Mouse (Mus musculus) neural tube, embryonic 12.5 days (tissue): ENCODE results near the gene Eqtn. TPM values are rescaled to one million over a fixed set of nuclear protein-coding genes. Genes with fewer than 3 reads are reported as not detected.

Source experiments
- ATAC-seq: fragments of 200-750 bp; cut with Nextera tagmentation; 2 replicates; pipeline ENCODE4 v1.8.0; 2017; ENCODE audit warnings: low read depth, mild to moderate bottlenecking, moderate TSS enrichment, moderate library complexity; ENCODE audit not compliant: low FRiP score
- H3K27ac ChIP-seq: fragments of 300-500 bp; sonication (generic); 2 replicates; pipeline ENCODE4 v1.5.1; 2016
- H3K27me3 ChIP-seq: fragments of 300-500 bp; sonication (generic); replicated peaks from 2 replicates; pipeline ENCODE4 v1.6.1; 2016; ENCODE audit warnings: mild to moderate bottlenecking
- H3K36me3 ChIP-seq: fragments of 300-500 bp; sonication (generic); 2 replicates; pipeline ENCODE4 v1.6.1; 2016; ENCODE audit warnings: mild to moderate bottlenecking
- H3K4me1 ChIP-seq: fragments of 300-500 bp; sonication (generic); 2 replicates; pipeline ENCODE4 v1.6.1; 2016
- H3K4me2 ChIP-seq: fragments of 300-500 bp; sonication (generic); replicated peaks from 2 replicates; pipeline ENCODE4 v1.6.1; 2016; ENCODE audit warnings: mild to moderate bottlenecking
- H3K4me3 ChIP-seq: fragments of 300-500 bp; sonication (generic); 2 replicates; pipeline ENCODE4 v1.5.1; 2016
- H3K9ac ChIP-seq: fragments of 300-500 bp; sonication (generic); 2 replicates; pipeline ENCODE4 v1.6.1; 2016; ENCODE audit warnings: mild to moderate bottlenecking
- H3K9me3 ChIP-seq: fragments of 300-500 bp; sonication (generic); 2 replicates; pipeline ENCODE4 v1.6.1; 2016; ENCODE audit warnings: mild to moderate bottlenecking
- WGBS: fragments of 180-500 bp; shearing (Covaris S2); methylation state at CpG from one replicate; pipeline ENCODE4 v1.1.7; 2016; 5-methylcytosine and 5-hydroxymethylcytosine counted together
- polyA plus RNA-seq: library from polyadenylated mRNA; unstranded; fragments of >200 nt; fragmentation: Nextera tagmentation; extraction: Ambion mirVana; gene quantifications from 2 replicates; pipeline ENCODE4 v1.2.1, GENCODE M21; 2016

Eqtn gene
- 0.18 TPM in 1 of 2 replicates, not detected in the other for polyA plus RNA-seq

DNA sequence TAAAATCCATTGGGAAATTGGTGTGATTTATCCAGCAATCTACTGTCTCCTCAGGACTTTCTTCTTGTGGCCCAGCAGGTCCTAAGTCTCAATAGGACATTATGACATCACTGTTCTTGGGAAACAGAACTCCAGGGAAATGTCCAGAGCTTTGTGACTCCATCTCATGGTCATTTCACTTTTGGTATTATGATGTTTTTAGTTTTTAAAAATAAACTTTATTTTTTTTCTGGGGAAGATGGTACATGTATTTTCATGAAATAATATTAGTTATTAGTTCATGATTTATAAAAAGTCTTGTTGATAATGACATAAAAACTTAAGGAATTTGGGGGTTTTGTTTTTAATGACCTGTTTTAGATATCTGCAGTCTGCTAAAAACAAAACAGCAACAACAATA is at the start of gene Eqtn:
Gene Eqtn (minus strand): TSS at position 101 of the 400 bp plus-strand sequence.
- Histone ChIP-seq H3K4me1 (no peaks in the 10 kb centered on the region), H3K27me3 (no peaks in the 10 kb centered on the region), H3K4me2 (no peak within 1 kb of the TSS), H3K9me3 (no peaks in the 10 kb centered on the region), H3K27ac (no peak within 1 kb of the TSS), H3K36me3 (no peaks in the 10 kb centered on the region), H3K4me3 (no peak within 1 kb of the TSS), H3K9ac (no peak within 1 kb of the TSS)
- no peak for ATAC-seq

DNA sequence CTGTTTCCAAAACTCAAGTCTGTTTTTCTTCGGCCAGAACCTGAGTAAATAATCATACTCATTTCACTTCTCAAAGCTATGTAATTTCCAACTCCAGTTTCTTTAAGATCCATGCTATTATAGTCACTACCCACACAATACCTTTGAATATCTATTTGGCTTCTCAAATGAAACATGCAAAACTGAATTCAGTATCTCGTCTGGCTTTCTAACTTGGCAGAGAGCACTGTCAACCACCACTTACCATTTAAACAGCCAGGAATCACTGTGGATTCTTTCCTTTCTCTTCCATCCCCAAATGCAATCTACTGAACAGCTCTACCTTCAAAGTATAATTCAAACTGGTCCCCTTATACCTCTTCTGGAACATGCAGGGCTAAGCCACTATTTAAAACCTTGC is 44.7 kb upstream of the Eqtn start:
- H3K9me3 ChIP-seq = no peaks in the 10 kb centered on the region
- no peak for ATAC-seq
- WGBS = 92% methylated on average over 2 of the region's 2 CpGs
- no peak overlapping the region for H3K4me3 ChIP-seq
- H3K4me1 ChIP-seq = peaks cover 12% of the 10 kb centered on the region
- peaks cover 28% of the 10 kb centered on the region for H3K36me3 ChIP-seq
- H3K9ac ChIP-seq = no peak overlapping the region
- H3K4me2 ChIP-seq = no peak overlapping the region
- H3K27me3 ChIP-seq = no peaks in the 10 kb centered on the region
- no peak overlapping the region for H3K27ac ChIP-seq

DNA sequence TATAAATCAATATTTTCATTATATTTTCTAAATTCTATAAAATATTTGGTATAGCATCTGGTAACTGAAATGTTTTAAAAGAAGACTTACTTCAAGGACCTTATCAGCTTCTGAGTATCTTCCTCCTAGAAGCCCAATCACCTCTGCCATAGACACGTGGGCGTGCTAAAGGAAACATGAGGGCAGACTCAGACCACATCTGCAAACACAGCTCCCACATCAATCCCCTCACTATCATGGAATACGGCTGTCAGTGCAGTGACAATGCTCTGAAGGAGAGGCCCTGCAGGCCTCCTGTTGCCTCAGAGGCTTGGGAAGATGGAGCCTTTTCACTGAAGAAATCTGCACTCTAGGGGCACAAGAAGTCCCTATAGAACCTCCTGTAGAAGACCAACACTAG is 24.1 kb upstream of the Eqtn start:
- Histone ChIP-seq H3K9me3 (no peaks in the 10 kb centered on the region), H3K9ac (no peak overlapping the region), H3K27ac (no peak overlapping the region), H3K4me3 (no peak overlapping the region), H3K4me1 (no peaks in the 10 kb centered on the region), H3K36me3 (peaks cover 46% of the 10 kb centered on the region), H3K4me2 (no peak overlapping the region), H3K27me3 (no peaks in the 10 kb centered on the region)
- WGBS = 92% methylated on average over 3 of the region's 3 CpGs
- no peak for ATAC-seq

DNA sequence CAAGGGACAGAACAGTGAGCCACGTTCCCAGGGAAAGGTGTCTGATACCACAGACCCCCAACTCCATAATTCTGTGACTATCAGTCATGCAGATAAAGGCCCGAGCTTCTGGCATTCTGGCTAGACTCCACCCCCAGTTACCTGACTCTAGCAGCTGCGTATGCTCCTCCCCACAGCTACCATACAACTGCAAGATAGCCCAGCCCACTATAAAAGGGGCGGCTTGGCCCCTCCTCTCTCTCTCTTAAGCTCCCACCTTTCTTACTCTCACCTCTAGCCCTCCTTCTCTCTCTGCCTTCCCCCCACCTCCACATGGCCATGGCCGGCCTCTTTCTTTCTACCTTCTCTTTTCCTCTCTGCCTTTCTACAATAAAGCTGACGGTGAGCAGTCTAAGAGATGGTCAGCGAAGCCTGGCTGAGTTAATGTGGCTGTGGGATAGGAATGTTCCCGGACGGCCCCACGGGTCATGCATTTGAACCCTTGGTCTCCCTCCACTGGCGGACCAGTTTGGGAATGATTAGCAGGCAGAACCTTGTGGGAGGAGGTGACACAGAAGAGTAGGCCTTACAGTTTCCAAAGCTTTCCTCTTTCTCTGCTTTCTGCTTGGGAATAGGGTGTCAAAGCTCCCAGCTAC is 12.7 kb upstream of the Eqtn start:
- H3K36me3 ChIP-seq = peaks cover 37% of the 10 kb centered on the region
- H3K4me2 ChIP-seq = no peak overlapping the region
- no peaks in the 10 kb centered on the region for H3K4me1 ChIP-seq
- H3K9me3 ChIP-seq = no peaks in the 10 kb centered on the region
- WGBS = 79% methylated on average over 11 of the region's 11 CpGs
- no peak overlapping the region for H3K9ac ChIP-seq
- no peak for ATAC-seq
- no peaks in the 10 kb centered on the region for H3K27me3 ChIP-seq
- H3K4me3 ChIP-seq = no peak overlapping the region
- no peak overlapping the region for H3K27ac ChIP-seq

DNA sequence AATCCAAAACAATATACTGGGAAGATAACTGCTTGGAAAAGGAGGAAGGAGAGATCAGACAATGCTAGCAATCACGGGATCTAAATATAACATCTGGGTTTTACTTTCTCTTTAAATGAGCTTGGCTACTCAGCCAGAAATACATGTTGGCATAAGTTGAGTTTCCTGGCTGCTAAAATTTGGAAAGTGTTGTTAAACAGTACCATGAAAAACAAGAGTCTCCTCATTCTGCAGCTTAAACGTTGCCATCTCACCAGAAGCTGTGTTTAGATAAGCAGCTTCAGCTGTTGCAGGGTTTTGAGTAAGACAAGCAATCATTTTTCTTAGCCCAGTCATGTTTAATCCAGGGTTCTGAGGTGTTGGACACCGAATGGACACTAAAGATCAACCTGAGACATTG is 26.9 kb downstream of the Eqtn start:
- 74% methylated on average over 3 of the region's 3 CpGs for WGBS
- ATAC-seq = no peak

DNA sequence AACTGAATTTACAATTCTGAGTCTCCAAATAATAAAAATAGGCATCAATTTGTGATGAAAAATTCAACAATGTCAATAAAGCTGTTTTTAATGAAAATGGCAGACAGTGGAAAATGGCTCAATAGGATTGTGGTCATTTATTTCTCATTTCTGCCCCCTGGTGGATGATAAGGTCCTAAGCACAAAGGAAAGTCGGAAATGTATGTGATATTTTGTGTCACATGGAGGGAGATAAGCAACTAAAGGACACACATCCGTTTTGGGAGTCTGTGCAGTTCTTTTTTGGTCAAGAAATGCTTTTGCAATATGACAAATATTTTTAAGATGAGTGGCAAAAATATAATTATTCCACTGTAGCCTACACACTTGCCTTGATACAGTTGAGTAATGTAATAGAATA is 27.9 kb downstream of the Eqtn start:
- no peaks in the 10 kb centered on the region for H3K9me3 ChIP-seq
- no peak overlapping the region for H3K27ac ChIP-seq
- no peaks in the 10 kb centered on the region for H3K27me3 ChIP-seq
- no peak overlapping the region for H3K4me3 ChIP-seq
- no peaks in the 10 kb centered on the region for H3K36me3 ChIP-seq
- no peak overlapping the region for H3K4me2 ChIP-seq
- no peak overlapping the region for H3K9ac ChIP-seq
- ATAC-seq = no peak
- WGBS = 37% methylated on average over 2 of the region's 2 CpGs
- no peaks in the 10 kb centered on the region for H3K4me1 ChIP-seq

More for the DNA sequence above, 26.9 kb downstream of the Eqtn start:
- Histone ChIP-seq H3K27me3 (no peaks in the 10 kb centered on the region), H3K27ac (no peak overlapping the region), H3K4me2 (no peak overlapping the region), H3K9me3 (no peaks in the 10 kb centered on the region), H3K4me3 (no peak overlapping the region), H3K36me3 (no peaks in the 10 kb centered on the region), H3K9ac (no peak overlapping the region), H3K4me1 (no peaks in the 10 kb centered on the region)

Other genes starting within 250 kb of the Eqtn start
- gene Tek, start 189.6 kb downstream of the Eqtn start, polyA plus RNA-seq = 9.4 and 9.9 TPM in 2 replicates
- 30.1 and 33.0 TPM in 2 replicates for gene Mysm1, start 50.3 kb upstream of the Eqtn start, polyA plus RNA-seq
- 104 and 109 TPM in 2 replicates for gene Jun, start 123.4 kb upstream of the Eqtn start, polyA plus RNA-seq